ENCODE assay signal across 11 mouse cellular contexts in genomic region chr9:59278199-59278598, GRCm38 (mm10).
"Had no signal": no experiment of that assay in that cellular context is flagged by ENCODE, and none has a peak within 500 bp of the region (broad histone marks: within the 10 kb centered on the region; RNA-seq: fewer than 3 reads in every experiment).

No protein-coding gene starts in this region.

- DNase-seq: kidney, adult 18-20 months; kidney, adult 9 months; kidney, postnatal 25 days; layer of hippocampus, postnatal 36 days; liver, embryonic 13.5 days; lung, adult 2 months; lung, postnatal 14 days; retina, postnatal 1 day; right cerebral cortex, postnatal 25 days; thymus, postnatal 25 days had no signal

- ATAC-seq: midbrain, embryonic 15.5 days had no signal
